26 mouse cellular contexts compared by ENCODE assay signal in genomic region chr2:146809706-146810256, GRCm38 (mm10). TPM values are rescaled to one million over a fixed set of nuclear protein-coding genes. Genes with fewer than 3 reads are reported as not detected.
DNase-seq lines count a peak whose midpoint lies in the region; ATAC-seq and TF ChIP-seq lines count a peak whose summit lies in the region.
"Had no signal": no experiment of that assay in that cellular context is flagged by ENCODE, and none has a peak within 500 bp of the region (broad histone marks: within the 10 kb centered on the region; RNA-seq: fewer than 3 reads in every experiment).

No protein-coding gene starts in this region.

- TF ChIP-seq CTCF in forebrain, postnatal 0 days (IDR thresholded peaks at IDR 0.05; ENCODE audit: low read depth) = no peak

- ATAC-seq in forebrain, embryonic 11.5 days (replicated peaks; ENCODE audit: low FRiP score) = peak; percentile 50; the same call in 1 of the 2 replicates
- ATAC-seq in forebrain, postnatal 0 days = no peak; the same call in 1 of the 2 replicates
- peak; percentile 46; the same call in 1 of the 2 replicates for ATAC-seq in hindbrain, embryonic 14.5 days (ENCODE audit: low FRiP score)
- peak; percentile 47 for ATAC-seq in neural tube, embryonic 13.5 days (ENCODE audit: low read depth)
- peak; percentile 42; the same call in 1 of the 2 replicates for ATAC-seq in hindbrain, embryonic 15.5 days (ENCODE audit: low FRiP score, low read depth)

- H3K27me3 ChIP-seq in forebrain, embryonic 11.5 days (ENCODE audit: control insufficient read depth, insufficient read depth, low read length) = no peaks in the 10 kb centered on the region
- H3K27me3 ChIP-seq in forebrain, postnatal 0 days (ENCODE audit: insufficient read depth, low read length) = no peaks in the 10 kb centered on the region
- H3K27me3 ChIP-seq in hindbrain, embryonic 14.5 days (ENCODE audit: control insufficient read depth, insufficient read depth, low read length) = no peaks in the 10 kb centered on the region
- H3K27me3 ChIP-seq in hindbrain, embryonic 10.5 days (ENCODE audit: insufficient read depth, poor library complexity, severe bottlenecking) = no peaks in the 10 kb centered on the region
- no peaks in the 10 kb centered on the region for H3K27me3 ChIP-seq in neural tube, embryonic 13.5 days
- H3K27me3 ChIP-seq in hindbrain, embryonic 15.5 days = no peaks in the 10 kb centered on the region; the same call in 1 of the 2 replicates
- H3K27me3 ChIP-seq: CH12.LX; embryonic facial prominence, embryonic 13.5 days; heart, embryonic 13.5 days; intestine, embryonic 15.5 days; stomach, embryonic 15.5 days had no signal

- WGBS in forebrain, embryonic 11.5 days = 73% methylated on average over 7 of the region's 7 CpGs
- WGBS in forebrain, postnatal 0 days = 56% methylated on average over 7 of the region's 7 CpGs
- 64% methylated on average over 7 of the region's 7 CpGs for WGBS in hindbrain, embryonic 14.5 days
- WGBS in hindbrain, embryonic 10.5 days = 87% methylated on average over 7 of the region's 7 CpGs
- WGBS in neural tube, embryonic 13.5 days = 67% methylated on average over 7 of the region's 7 CpGs
- 67% methylated on average over 7 of the region's 7 CpGs for WGBS in hindbrain, embryonic 15.5 days

- H3K9me3 ChIP-seq in forebrain, embryonic 11.5 days (ENCODE audit: control insufficient read depth, low read length) = no peaks in the 10 kb centered on the region
- no peaks in the 10 kb centered on the region for H3K9me3 ChIP-seq in forebrain, postnatal 0 days (ENCODE audit: low read length)
- peaks cover 5% of the 10 kb centered on the region; the same call in 1 of the 2 replicates for H3K9me3 ChIP-seq in hindbrain, embryonic 14.5 days (ENCODE audit: control insufficient read depth, low read length)
- 0 out of 2 replicates have a peak, but pooled peaks cover 4% of the 10 kb centered on the region for H3K9me3 ChIP-seq in hindbrain, embryonic 10.5 days
- H3K9me3 ChIP-seq in neural tube, embryonic 13.5 days = peaks cover 5% of the 10 kb centered on the region; the same call in 1 of the 2 replicates
- no peaks in the 10 kb centered on the region for H3K9me3 ChIP-seq in hindbrain, embryonic 15.5 days
- H3K9me3 ChIP-seq: embryonic facial prominence, embryonic 13.5 days; heart, embryonic 13.5 days; intestine, embryonic 15.5 days; stomach, embryonic 15.5 days had no signal

- H3K4me3 ChIP-seq in forebrain, embryonic 11.5 days (ENCODE audit: low read depth, low read length) = no peak overlapping the region
- H3K4me3 ChIP-seq in forebrain, postnatal 0 days (ENCODE audit: low read depth, low read length) = no peak overlapping the region
- no peak overlapping the region for H3K4me3 ChIP-seq in hindbrain, embryonic 14.5 days (replicated peaks; ENCODE audit: low read length)
- H3K4me3 ChIP-seq in hindbrain, embryonic 10.5 days = no peak overlapping the region
- H3K4me3 ChIP-seq in neural tube, embryonic 13.5 days = no peak overlapping the region
- no peak overlapping the region for H3K4me3 ChIP-seq in hindbrain, embryonic 15.5 days
- H3K4me3 ChIP-seq: intestine, embryonic 15.5 days had no signal

- DNase-seq in forebrain, embryonic 11.5 days (ENCODE audit: low spot score) = no peak
- no peak for DNase-seq in forebrain, postnatal 0 days
- no peak for DNase-seq in hindbrain, embryonic 14.5 days (ENCODE audit: low spot score)
- DNase-seq in hindbrain, embryonic 10.5 days (ENCODE audit: low spot score) = no peak
- no peak for DNase-seq in neural tube, embryonic 10.5 days (ENCODE audit: extremely low spot score, low spot score)
- no peak for DNase-seq in adrenal gland, adult 18-20 months (ENCODE audit: low spot score in 2 of 2)
- DNase-seq: adrenal gland, postnatal 10 days; cerebellum, adult 18-20 months; cerebellum, postnatal 10 days; gastrocnemius, postnatal 10 days; kidney, adult 2 months; kidney, postnatal 36 days; left cerebral cortex, postnatal 4 days; liver; lung, adult 2 months; lung, postnatal 10 days; right cerebral cortex, postnatal 14 days had no signal

- H3K9ac ChIP-seq in forebrain, embryonic 11.5 days (ENCODE audit: low read length) = no peak overlapping the region
- no peak overlapping the region for H3K9ac ChIP-seq in forebrain, postnatal 0 days
- H3K9ac ChIP-seq in hindbrain, embryonic 14.5 days = no peak overlapping the region
- no peak overlapping the region for H3K9ac ChIP-seq in neural tube, embryonic 13.5 days
- H3K9ac ChIP-seq in hindbrain, embryonic 15.5 days = no peak overlapping the region
- H3K9ac ChIP-seq: embryonic facial prominence, embryonic 13.5 days; heart, embryonic 13.5 days; intestine, embryonic 15.5 days; liver, embryonic 14.5 days; stomach, embryonic 15.5 days had no signal

- no peak overlapping the region for H3K4me2 ChIP-seq in forebrain, embryonic 11.5 days (ENCODE audit: low read depth, low read length, severe bottlenecking)
- H3K4me2 ChIP-seq in forebrain, postnatal 0 days (ENCODE audit: low read depth) = no peak overlapping the region
- no peak overlapping the region for H3K4me2 ChIP-seq in hindbrain, embryonic 14.5 days (replicated peaks)
- H3K4me2 ChIP-seq in neural tube, embryonic 13.5 days = no peak overlapping the region
- H3K4me2 ChIP-seq in hindbrain, embryonic 15.5 days = no peak overlapping the region

- no peaks in the 10 kb centered on the region for H3K36me3 ChIP-seq in forebrain, embryonic 11.5 days (ENCODE audit: control insufficient read depth, insufficient read depth, low read length)
- no peaks in the 10 kb centered on the region for H3K36me3 ChIP-seq in forebrain, postnatal 0 days (ENCODE audit: insufficient read depth)
- no peaks in the 10 kb centered on the region for H3K36me3 ChIP-seq in hindbrain, embryonic 14.5 days (replicated peaks; ENCODE audit: control insufficient read depth, insufficient read depth)
- H3K36me3 ChIP-seq in hindbrain, embryonic 10.5 days = no peaks in the 10 kb centered on the region
- no peaks in the 10 kb centered on the region for H3K36me3 ChIP-seq in neural tube, embryonic 13.5 days
- no peaks in the 10 kb centered on the region for H3K36me3 ChIP-seq in hindbrain, embryonic 15.5 days
- H3K36me3 ChIP-seq: embryonic facial prominence, embryonic 13.5 days; heart, embryonic 13.5 days; intestine, embryonic 15.5 days; stomach, embryonic 15.5 days had no signal

- H3K4me1 ChIP-seq in forebrain, embryonic 11.5 days (replicated peaks; ENCODE audit: control insufficient read depth, insufficient read depth, low read length) = no peaks in the 10 kb centered on the region
- H3K4me1 ChIP-seq in forebrain, postnatal 0 days (ENCODE audit: insufficient read depth) = no peaks in the 10 kb centered on the region
- H3K4me1 ChIP-seq in hindbrain, embryonic 14.5 days (replicated peaks; ENCODE audit: control insufficient read depth, insufficient read depth, low read length) = 0 out of 2 replicates have a peak, but pooled peaks cover 3% of the 10 kb centered on the region
- H3K4me1 ChIP-seq in hindbrain, embryonic 10.5 days (replicated peaks) = 0 out of 2 replicates have a peak, but pooled peaks cover 4% of the 10 kb centered on the region
- H3K4me1 ChIP-seq in neural tube, embryonic 13.5 days (replicated peaks) = peaks cover 11% of the 10 kb centered on the region
- no peaks in the 10 kb centered on the region for H3K4me1 ChIP-seq in hindbrain, embryonic 15.5 days (replicated peaks)
- H3K4me1 ChIP-seq: heart, embryonic 13.5 days; intestine, embryonic 15.5 days; stomach, embryonic 15.5 days had no signal

- no peak overlapping the region for H3K27ac ChIP-seq in forebrain, embryonic 11.5 days (ENCODE audit: low read depth, low read length)
- H3K27ac ChIP-seq in forebrain, postnatal 0 days (ENCODE audit: low read depth, low read length) = no peak overlapping the region
- no peak overlapping the region for H3K27ac ChIP-seq in hindbrain, embryonic 14.5 days
- H3K27ac ChIP-seq in hindbrain, embryonic 10.5 days = no peak overlapping the region
- no peak overlapping the region for H3K27ac ChIP-seq in neural tube, embryonic 13.5 days (replicated peaks)
- H3K27ac ChIP-seq in hindbrain, embryonic 15.5 days (replicated peaks) = no peak overlapping the region
- H3K27ac ChIP-seq: heart, embryonic 13.5 days; intestine, embryonic 15.5 days; liver, embryonic 14.5 days; macrophage; stomach, embryonic 15.5 days had no signal

RNA-seq across cellular contexts. Expression of gene Kiz, which starts 45.9 kb away (rescaled TPM):
- 28.2 and 29.7 TPM in 2 replicates for polyA plus RNA-seq in forebrain, embryonic 11.5 days (2014; fragmentation: Nextera tagmentation; extraction: Ambion mirVana)
- 14.5 and 18.2 TPM in 2 replicates for total RNA-seq in forebrain, postnatal 0 days (2014; rRNA removed)
- 17.0 and 18.1 TPM in 2 replicates for polyA plus RNA-seq in forebrain, postnatal 0 days (2015; fragmentation: Nextera tagmentation; extraction: Ambion mirVana)
- 27.2 and 27.4 TPM in 2 replicates for polyA plus RNA-seq in hindbrain, embryonic 14.5 days (2014; fragmentation: Nextera tagmentation; extraction: Ambion mirVana)
- polyA plus RNA-seq in hindbrain, embryonic 10.5 days (2016; fragmentation: Nextera tagmentation; extraction: Ambion mirVana) = 23.6 and 23.9 TPM in 2 replicates
- 36.4 and 37.0 TPM in 2 replicates for polyA plus RNA-seq in neural tube, embryonic 13.5 days (2015; fragmentation: Nextera tagmentation; extraction: Ambion mirVana)
- polyA plus RNA-seq in hindbrain, embryonic 15.5 days (2015; fragmentation: Nextera tagmentation; extraction: Ambion mirVana) = 22.1 and 24.5 TPM in 2 replicates
- total RNA-seq in adrenal gland, adult 18-20 months (2021) = 10 to 100 TPM; 38.5 to 39.0 TPM
